Mouse (Mus musculus): ENCODE data around the gene Colgalt2. TPM values are rescaled to one million over a fixed set of nuclear protein-coding genes. Genes with fewer than 3 reads are reported as not detected.
"Not testable (repeated sequence)": the region's sequence is repeated elsewhere in the genome, so short reads cannot be mapped to it uniquely, and the experiment has no call there.

Gene Colgalt2
- 0.21 and 0.38 TPM in 2 replicates for polyA plus RNA-seq (2015; fragmentation: Nextera tagmentation; extraction: Ambion mirVana)

- Histone ChIP-seq H3K36me3 (replicated peaks; ENCODE audit: insufficient read depth, low read length) (no peaks in the 10 kb centered on the region), H3K9ac (replicated peaks) (peak within 1 kb of the TSS; percentile 31; the same call in 1 of the 2 replicates), H3K27me3 (ENCODE audit: insufficient read depth, low read length) (peaks cover 23% of the 10 kb centered on the region), H3K4me3 (ENCODE audit: low read depth, low read length) (peak within 1 kb of the TSS; percentile 52), H3K4me1 (ENCODE audit: insufficient read depth) (0 out of 2 replicates have a peak, but pooled peaks cover 6% of the 10 kb centered on the region), H3K27ac (ENCODE audit: low read depth) (no peak within 1 kb of the TSS), H3K9me3 (ENCODE audit: low read length) (peaks cover 10% of the 10 kb centered on the region; the same call in 1 of the 2 replicates), H3K4me2 (ENCODE audit: low read depth, low read length) (peak within 1 kb of the TSS; percentile 79)
- DNase-seq (peak; percentile 55), ATAC-seq (peak; percentile 84)
- under 1% methylated on average over 67 of the region's 70 CpGs for WGBS (ENCODE audit: insufficient replicate concordance)
- no peak for TF ChIP-seq EP300 (IDR thresholded peaks at IDR 0.05; ENCODE audit: low read depth)
- no peak for TF ChIP-seq CTCF (IDR thresholded peaks at IDR 0.05; ENCODE audit: low read depth)
These were observed at the start of gene Colgalt2 for GRCm38 (mm10) chr1:152399790-152400555. Gene Colgalt2, plus strand, starts transcription at chr1:152399830.

GRCm38 (mm10) chr1:152356721-152357120, 42.9 kb upstream of the Colgalt2 start:
- no peak overlapping the region for H3K9ac ChIP-seq (replicated peaks)
- ATAC-seq (no peak), DNase-seq (no peak)
- no peak overlapping the region for H3K4me3 ChIP-seq (ENCODE audit: low read depth, low read length)
- no peak for TF ChIP-seq CTCF (IDR thresholded peaks at IDR 0.05; ENCODE audit: low read depth)
- no peak for TF ChIP-seq EP300 (IDR thresholded peaks at IDR 0.05; ENCODE audit: low read depth)
- H3K27ac ChIP-seq (ENCODE audit: low read depth): no peak overlapping the region
- WGBS (ENCODE audit: insufficient replicate concordance): 78% methylated on average over 4 of the region's 4 CpGs
- H3K4me1 ChIP-seq (ENCODE audit: insufficient read depth): no peaks in the 10 kb centered on the region
- no peaks in the 10 kb centered on the region for H3K9me3 ChIP-seq (ENCODE audit: low read length)
- no peaks in the 10 kb centered on the region for H3K27me3 ChIP-seq (ENCODE audit: insufficient read depth, low read length)
- no peak overlapping the region for H3K4me2 ChIP-seq (ENCODE audit: low read depth, low read length)
- H3K36me3 ChIP-seq (replicated peaks; ENCODE audit: insufficient read depth, low read length): no peaks in the 10 kb centered on the region

GRCm38 (mm10) chr1:152368311-152369088, 31.1 kb upstream of the Colgalt2 start:
- 70% methylated on average over 13 of the region's 13 CpGs for WGBS (ENCODE audit: insufficient replicate concordance)
- no peak for ATAC-seq

GRCm38 (mm10) chr1:152369139-152369538, 30.5 kb upstream of the Colgalt2 start:
- TF ChIP-seq EP300 (IDR thresholded peaks at IDR 0.05; ENCODE audit: low read depth) (no peak), CTCF (IDR thresholded peaks at IDR 0.05; ENCODE audit: low read depth) (peak; percentile 77)
- no peaks in the 10 kb centered on the region for H3K4me1 ChIP-seq (ENCODE audit: insufficient read depth)
- H3K4me3 ChIP-seq (ENCODE audit: low read depth, low read length): no peak overlapping the region
- H3K9ac ChIP-seq (replicated peaks): no peak overlapping the region
- ATAC-seq: no peak
- H3K36me3 ChIP-seq (replicated peaks; ENCODE audit: insufficient read depth, low read length): peaks cover 15% of the 10 kb centered on the region
- no peak overlapping the region for H3K27ac ChIP-seq (ENCODE audit: low read depth)
- peak; percentile 38 for DNase-seq
- WGBS (ENCODE audit: insufficient replicate concordance): 27% methylated on average over 4 of the region's 4 CpGs
- no peak overlapping the region for H3K4me2 ChIP-seq (ENCODE audit: low read depth, low read length)
- no peaks in the 10 kb centered on the region for H3K27me3 ChIP-seq (ENCODE audit: insufficient read depth, low read length)
- H3K9me3 ChIP-seq (ENCODE audit: low read length): no peaks in the 10 kb centered on the region

More at GRCm38 (mm10) chr1:152368311-152369088, 31.1 kb upstream of the Colgalt2 start:
- Histone ChIP-seq H3K27me3 (ENCODE audit: insufficient read depth, low read length) (no peaks in the 10 kb centered on the region), H3K27ac (ENCODE audit: low read depth) (no peak overlapping the region), H3K36me3 (replicated peaks; ENCODE audit: insufficient read depth, low read length) (peaks cover 15% of the 10 kb centered on the region), H3K9me3 (ENCODE audit: low read length) (no peaks in the 10 kb centered on the region), H3K4me1 (ENCODE audit: insufficient read depth) (no peaks in the 10 kb centered on the region), H3K9ac (replicated peaks) (no peak overlapping the region), H3K4me3 (ENCODE audit: low read depth, low read length) (no peak overlapping the region), H3K4me2 (ENCODE audit: low read depth, low read length) (no peak overlapping the region)
- DNase-seq: no peak
- TF ChIP-seq CTCF (IDR thresholded peaks at IDR 0.05; ENCODE audit: low read depth) (no peak), EP300 (IDR thresholded peaks at IDR 0.05; ENCODE audit: low read depth) (no peak)

GRCm38 (mm10) chr1:152378311-152378710, 21.3 kb upstream of the Colgalt2 start:
- H3K9me3 ChIP-seq (ENCODE audit: low read length): no peaks in the 10 kb centered on the region
- DNase-seq (no peak), ATAC-seq (no peak)
- WGBS (ENCODE audit: insufficient replicate concordance): 81% methylated on average over 5 of the region's 5 CpGs
- no peak overlapping the region for H3K4me3 ChIP-seq (ENCODE audit: low read depth, low read length)
- H3K4me1 ChIP-seq (ENCODE audit: insufficient read depth): no peaks in the 10 kb centered on the region
- no peak overlapping the region for H3K4me2 ChIP-seq (ENCODE audit: low read depth, low read length)
- H3K27ac ChIP-seq (ENCODE audit: low read depth): no peak overlapping the region
- H3K36me3 ChIP-seq (replicated peaks; ENCODE audit: insufficient read depth, low read length): peaks cover 17% of the 10 kb centered on the region; the same call in 1 of the 2 replicates
- no peak for TF ChIP-seq CTCF (IDR thresholded peaks at IDR 0.05; ENCODE audit: low read depth)
- no peak for TF ChIP-seq EP300 (IDR thresholded peaks at IDR 0.05; ENCODE audit: low read depth)
- no peaks in the 10 kb centered on the region for H3K27me3 ChIP-seq (ENCODE audit: insufficient read depth, low read length)
- H3K9ac ChIP-seq (replicated peaks): no peak overlapping the region

- no peak for DNase-seq
- no peak overlapping the region for H3K27ac ChIP-seq (ENCODE audit: low read depth)
These were observed 15.0 kb upstream of the Colgalt2 start for GRCm38 (mm10) chr1:152384589-152384988.

GRCm38 (mm10) chr1:152385693-152386092, 13.9 kb upstream of the Colgalt2 start:
- DNase-seq; H3K27me3 ChIP-seq (ENCODE audit: insufficient read depth, low read length); H3K4me1 ChIP-seq (ENCODE audit: insufficient read depth); H3K36me3 ChIP-seq (replicated peaks; ENCODE audit: insufficient read depth, low read length); ATAC-seq; H3K9me3 ChIP-seq (ENCODE audit: low read length): not testable (repeated sequence)
- Histone ChIP-seq H3K4me2 (ENCODE audit: low read depth, low read length) (peak overlapping the region; percentile 81), H3K4me3 (ENCODE audit: low read depth, low read length) (peak overlapping the region; percentile 96), H3K9ac (replicated peaks) (peak overlapping the region; percentile 89), H3K27ac (ENCODE audit: low read depth) (peak overlapping the region; percentile 66; the same call in 1 of the 2 replicates)
- WGBS (ENCODE audit: insufficient replicate concordance): 16% methylated on average over 2 of the region's 4 CpGs

More at GRCm38 (mm10) chr1:152384589-152384988, 15.0 kb upstream of the Colgalt2 start:
- Histone ChIP-seq H3K9ac (replicated peaks) (no peak overlapping the region), H3K4me1 (ENCODE audit: insufficient read depth) (0 out of 2 replicates have a peak, but pooled peaks cover 6% of the 10 kb centered on the region), H3K9me3 (ENCODE audit: low read length) (no peaks in the 10 kb centered on the region), H3K4me3 (ENCODE audit: low read depth, low read length) (no peak overlapping the region), H3K4me2 (ENCODE audit: low read depth, low read length) (no peak overlapping the region), H3K27me3 (ENCODE audit: insufficient read depth, low read length) (no peaks in the 10 kb centered on the region), H3K36me3 (replicated peaks; ENCODE audit: insufficient read depth, low read length) (peaks cover 5% of the 10 kb centered on the region; the same call in 1 of the 2 replicates)
- no peak for ATAC-seq
- WGBS (ENCODE audit: insufficient replicate concordance): 95% methylated on average over 1 of the region's 1 CpGs
- no peak for TF ChIP-seq EP300 (IDR thresholded peaks at IDR 0.05; ENCODE audit: low read depth)
